ENCODE assay signal across 8 mouse cellular contexts in genomic region chr5:112012505-112013164, GRCm38 (mm10).
DNase-seq lines count a peak whose midpoint lies in the region; ATAC-seq and TF ChIP-seq lines count a peak whose summit lies in the region.

No protein-coding gene starts in this region.

- no peak overlapping the region for H3K9ac ChIP-seq in lung, embryonic 14.5 days
- H3K9ac ChIP-seq in heart, postnatal 0 days (replicated peaks; ENCODE audit: low read depth, low read length), result no peak overlapping the region
- H3K9ac ChIP-seq in midbrain, embryonic 16.5 days (ENCODE audit: low read depth, low read length), result no peak overlapping the region

- H3K4me3 ChIP-seq in lung, embryonic 14.5 days (ENCODE audit: low read depth, low read length), result no peak overlapping the region
- H3K4me3 ChIP-seq in lung, adult 2 months (replicated peaks; ENCODE audit: extremely low read depth, low read depth, low read length), result no peak overlapping the region
- no peak overlapping the region for H3K4me3 ChIP-seq in heart, postnatal 0 days (ENCODE audit: low read depth, low read length)
- H3K4me3 ChIP-seq in midbrain, embryonic 16.5 days (ENCODE audit: low read depth, low read length), result no peak overlapping the region

- no peak overlapping the region; the same call in 1 of the 2 replicates for H3K4me2 ChIP-seq in lung, embryonic 14.5 days
- no peak overlapping the region for H3K4me2 ChIP-seq in heart, postnatal 0 days (ENCODE audit: low read depth, low read length)
- no peak overlapping the region for H3K4me2 ChIP-seq in midbrain, embryonic 16.5 days (ENCODE audit: low read length)

- no peak for TF ChIP-seq EP300 in heart, postnatal 0 days (IDR thresholded peaks at IDR 0.05; ENCODE audit: low read depth)

- no peak for TF ChIP-seq POLR2A in lung, adult 2 months (IDR thresholded peaks at IDR 0.05; ENCODE audit: borderline replicate concordance, extremely low read depth, low read depth, low read length)

- H3K4me1 ChIP-seq in lung, embryonic 14.5 days (ENCODE audit: insufficient read depth), result no peaks in the 10 kb centered on the region
- 0 out of 2 replicates have a peak, but pooled peaks cover 2% of the 10 kb centered on the region for H3K4me1 ChIP-seq in lung, adult 2 months (ENCODE audit: control insufficient read depth, insufficient read depth, low read length)
- H3K4me1 ChIP-seq in heart, postnatal 0 days (ENCODE audit: control insufficient read depth, insufficient read depth), result no peaks in the 10 kb centered on the region
- H3K4me1 ChIP-seq in midbrain, embryonic 16.5 days (ENCODE audit: control insufficient read depth, insufficient read depth, low read length), result peaks cover 6% of the 10 kb centered on the region

- no peak for TF ChIP-seq CTCF in lung, embryonic 14.5 days (IDR thresholded peaks at IDR 0.05; ENCODE audit: low read depth)
- no peak for TF ChIP-seq CTCF in lung, adult 2 months (IDR thresholded peaks at IDR 0.05; ENCODE audit: insufficient read depth, low read length)
- no peak for TF ChIP-seq CTCF in heart, postnatal 0 days (IDR thresholded peaks at IDR 0.05; ENCODE audit: low read depth)

- H3K9me3 ChIP-seq in lung, embryonic 14.5 days (ENCODE audit: low read depth, low read length), result no peaks in the 10 kb centered on the region; the same call in 1 of the 2 replicates
- peaks cover 5% of the 10 kb centered on the region; the same call in 1 of the 2 replicates for H3K9me3 ChIP-seq in heart, postnatal 0 days (replicated peaks; ENCODE audit: control insufficient read depth, low read length)
- no peaks in the 10 kb centered on the region for H3K9me3 ChIP-seq in midbrain, embryonic 16.5 days (replicated peaks; ENCODE audit: control insufficient read depth, low read length, poor library complexity, severe bottlenecking)

- no peaks in the 10 kb centered on the region for H3K36me3 ChIP-seq in lung, embryonic 14.5 days (ENCODE audit: insufficient read depth)
- H3K36me3 ChIP-seq in heart, postnatal 0 days (replicated peaks; ENCODE audit: control insufficient read depth, insufficient read depth, low read length), result no peaks in the 10 kb centered on the region
- no peaks in the 10 kb centered on the region for H3K36me3 ChIP-seq in midbrain, embryonic 16.5 days (ENCODE audit: control insufficient read depth, insufficient read depth, low read length)

- no peaks in the 10 kb centered on the region for H3K27me3 ChIP-seq in lung, embryonic 14.5 days (ENCODE audit: insufficient read depth, low read length)
- H3K27me3 ChIP-seq in heart, postnatal 0 days (ENCODE audit: control insufficient read depth, insufficient read depth, low read length), result no peaks in the 10 kb centered on the region
- H3K27me3 ChIP-seq in midbrain, embryonic 16.5 days (ENCODE audit: control insufficient read depth, insufficient read depth, low read depth, low read length), result no peaks in the 10 kb centered on the region

- ATAC-seq in lung, embryonic 14.5 days (ENCODE audit: insufficient read depth), result peak; percentile 63; the same call in 1 of the 2 replicates
- ATAC-seq in heart, postnatal 0 days (ENCODE audit: insufficient read depth, low read depth), result peak; percentile 70
- peak; percentile 83; the same call in 1 of the 2 replicates for ATAC-seq in midbrain, embryonic 16.5 days
- ATAC-seq in erythroblast, adult 5-6 weeks (replicated peaks; ENCODE audit: low FRiP score, poor library complexity, severe bottlenecking), result no peak

- no peak overlapping the region for H3K27ac ChIP-seq in lung, embryonic 14.5 days (ENCODE audit: low read depth)
- H3K27ac ChIP-seq in heart, postnatal 0 days (ENCODE audit: low read depth), result no peak overlapping the region
- H3K27ac ChIP-seq in midbrain, embryonic 16.5 days (ENCODE audit: low read length), result no peak overlapping the region; the same call in 1 of the 2 replicates

- peak; percentile 49 for DNase-seq in lung, embryonic 14.5 days
- no peak for DNase-seq in lung, adult 2 months
- peak; percentile 73 for DNase-seq in fibroblast of lung, adult 2 months (ENCODE audit: low read depth)
- DNase-seq in heart, postnatal 0 days (ENCODE audit: low spot score), result peak; percentile 34
- DNase-seq in layer of hippocampus, adult 9-11 months, result no peak
- no peak for DNase-seq in right cerebral cortex, postnatal 14 days

- 10% methylated on average over 9 of the region's 9 CpGs for WGBS in lung, embryonic 14.5 days
- WGBS in lung, adult 2 months, result 9% methylated on average over 9 of the region's 9 CpGs
- WGBS in heart, postnatal 0 days, result 8% methylated on average over 9 of the region's 9 CpGs
- 15% methylated on average over 9 of the region's 9 CpGs for WGBS in midbrain, embryonic 16.5 days

Comparison
In these comparisons a context has a peak if more than half of its experiments do, and no peak if none do; other contexts are left out.
1. DNase-seq: peak in lung, embryonic 14.5 days (single experiment), fibroblast of lung, adult 2 months (single experiment) and heart, postnatal 0 days (single experiment); none in lung, adult 2 months (single experiment), layer of hippocampus, adult 9-11 months (single experiment) and right cerebral cortex, postnatal 14 days (single experiment).